Mouse (Mus musculus): ENCODE measurements around the gene Aff3. TPM values are rescaled to one million over a fixed set of nuclear protein-coding genes. Genes with fewer than 3 reads are reported as not detected.

The Aff3 gene
- polyA plus RNA-seq, 1 experiment, result 1.3 TPM

DNA sequence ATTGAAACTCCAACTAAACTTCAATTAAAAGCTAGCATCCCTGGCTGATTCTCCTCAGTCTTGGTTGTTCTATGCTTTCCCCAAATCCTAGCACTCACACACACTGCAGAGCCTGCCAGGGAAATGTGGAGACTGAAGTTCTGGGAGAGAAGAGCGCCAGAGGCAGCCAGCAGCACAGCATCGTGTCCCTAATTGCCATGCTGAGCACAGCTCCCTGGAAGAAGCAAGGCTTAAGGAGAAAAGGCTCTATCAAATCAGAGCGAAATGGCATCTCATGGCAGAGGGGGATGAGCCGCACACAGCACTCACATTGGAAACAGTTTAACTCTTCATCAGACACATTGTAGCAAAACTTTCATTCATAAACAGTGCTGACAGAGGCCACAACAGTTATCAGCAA is 254.3 kb downstream of the Aff3 start:
- H3K4me3 ChIP-seq (ENCODE audit: insufficient read depth, low read depth, low read length), result no peak overlapping the region
- H3K27ac ChIP-seq (replicated peaks; ENCODE audit: low read depth, low read length), result no peak overlapping the region
- no peaks in the 10 kb centered on the region; the same call in 1 of the 2 replicates for H3K4me1 ChIP-seq (ENCODE audit: control insufficient read depth, insufficient read depth, insufficient read length, low read length)

DNA sequence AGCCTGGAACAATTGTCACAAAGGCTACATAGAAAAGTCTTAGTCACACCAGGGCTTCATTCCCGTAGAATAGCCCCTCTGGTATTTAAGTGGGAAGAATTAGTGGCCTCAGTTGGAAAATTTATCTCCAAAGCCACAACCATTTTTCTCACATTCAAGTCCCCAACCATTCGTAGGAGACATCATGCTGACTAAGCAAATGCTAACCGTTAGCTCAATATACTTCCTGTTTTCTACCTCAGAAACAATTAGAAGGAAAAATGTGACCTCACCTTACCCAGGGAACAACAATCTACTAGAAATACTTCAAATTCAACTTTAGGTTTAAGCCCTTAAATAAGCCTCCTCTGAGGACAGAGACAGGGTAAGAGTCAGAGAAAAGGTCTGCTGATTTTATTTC is 256.5 kb downstream of the Aff3 start:
- Histone ChIP-seq H3K27ac (replicated peaks; ENCODE audit: low read depth, low read length) (no peak overlapping the region), H3K4me1 (ENCODE audit: control insufficient read depth, insufficient read depth, insufficient read length, low read length) (no peaks in the 10 kb centered on the region; the same call in 1 of the 2 replicates), H3K4me3 (ENCODE audit: insufficient read depth, low read depth, low read length) (no peak overlapping the region)

DNA sequence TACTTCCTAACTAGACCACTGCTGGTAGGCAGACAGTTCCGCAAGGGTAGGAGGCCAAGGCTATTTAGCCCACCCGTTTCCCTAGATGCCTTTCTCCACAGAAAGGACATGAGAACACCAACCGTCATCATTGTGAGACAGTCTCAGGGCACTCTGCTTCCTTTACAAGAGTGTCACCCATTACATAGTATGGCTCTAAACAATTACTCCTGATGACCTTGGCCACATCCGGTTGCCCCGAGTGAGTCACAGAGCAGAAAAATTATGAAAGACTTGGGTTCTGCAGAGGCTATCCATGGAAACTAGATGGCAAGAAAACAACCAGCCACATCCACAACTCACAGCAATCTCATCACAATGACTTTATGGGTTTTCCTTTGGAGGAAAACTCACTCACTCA is 261.0 kb downstream of the Aff3 start:
- no peak overlapping the region for H3K4me3 ChIP-seq (ENCODE audit: insufficient read depth, low read depth, low read length)
- no peak overlapping the region for H3K27ac ChIP-seq (replicated peaks; ENCODE audit: low read depth, low read length)
- H3K4me1 ChIP-seq (ENCODE audit: control insufficient read depth, insufficient read depth, insufficient read length, low read length), result peaks cover 3% of the 10 kb centered on the region; the same call in 1 of the 2 replicates

GRCm38 (mm10) chr1:38401856-38402255 is 262.9 kb downstream of the Aff3 start:
- H3K27ac ChIP-seq (replicated peaks; ENCODE audit: low read depth, low read length), result no peak overlapping the region
- no peak overlapping the region for H3K4me3 ChIP-seq (ENCODE audit: insufficient read depth, low read depth, low read length)
- H3K4me1 ChIP-seq (ENCODE audit: control insufficient read depth, insufficient read depth, insufficient read length, low read length), result peaks cover 3% of the 10 kb centered on the region; the same call in 1 of the 2 replicates

DNA sequence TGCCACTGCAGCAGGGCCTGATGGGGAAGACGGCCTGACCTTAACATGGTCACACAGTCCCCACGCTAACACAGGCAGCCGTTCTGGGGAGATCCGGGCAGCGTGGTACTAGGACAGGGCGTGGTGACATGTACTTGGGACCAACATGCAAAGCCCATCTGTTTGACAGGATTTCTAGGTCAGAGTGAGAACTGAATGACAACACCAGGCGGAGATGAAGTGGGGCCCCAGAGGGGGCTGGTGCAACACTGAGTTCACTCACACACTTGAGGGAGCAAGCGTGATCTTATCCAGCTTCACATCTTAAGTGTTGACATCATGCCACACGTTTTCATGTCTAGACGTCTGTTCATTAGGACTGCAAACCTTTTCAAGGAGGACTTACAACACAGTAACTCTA is 265.5 kb downstream of the Aff3 start:
- peaks cover 5% of the 10 kb centered on the region; the same call in 1 of the 2 replicates for H3K4me1 ChIP-seq (ENCODE audit: control insufficient read depth, insufficient read depth, insufficient read length, low read length)
- H3K4me3 ChIP-seq (ENCODE audit: insufficient read depth, low read depth, low read length), result no peak overlapping the region
- 0 out of 2 replicates have a peak overlapping the region, but pooled peaks have one; percentile 5 for H3K27ac ChIP-seq (replicated peaks; ENCODE audit: low read depth, low read length)

DNA sequence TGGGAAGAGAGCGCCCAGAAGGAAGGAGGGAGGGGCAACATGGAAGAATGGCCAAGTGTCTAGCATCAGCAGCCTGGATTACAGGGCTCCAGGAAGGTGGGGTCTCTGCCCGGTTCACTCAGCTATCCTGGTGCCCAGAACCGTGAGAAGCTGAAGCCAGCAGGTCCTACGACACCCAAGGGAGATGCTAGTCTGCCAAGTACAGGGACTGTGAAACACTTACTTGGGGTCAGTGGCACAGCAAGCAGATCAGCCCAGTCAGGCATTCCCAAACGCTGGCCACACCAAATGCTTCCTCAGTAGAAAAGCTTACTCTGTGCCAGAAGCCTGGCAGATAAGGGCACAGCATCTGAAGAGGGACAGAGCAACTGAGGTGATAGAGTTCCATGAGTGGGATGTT is 266.2 kb downstream of the Aff3 start:
- Histone ChIP-seq H3K27ac (replicated peaks; ENCODE audit: low read depth, low read length) (peak overlapping the region; percentile 82), H3K4me1 (ENCODE audit: control insufficient read depth, insufficient read depth, insufficient read length, low read length) (peaks cover 5% of the 10 kb centered on the region; the same call in 1 of the 2 replicates), H3K4me3 (ENCODE audit: insufficient read depth, low read depth, low read length) (no peak overlapping the region)

DNA sequence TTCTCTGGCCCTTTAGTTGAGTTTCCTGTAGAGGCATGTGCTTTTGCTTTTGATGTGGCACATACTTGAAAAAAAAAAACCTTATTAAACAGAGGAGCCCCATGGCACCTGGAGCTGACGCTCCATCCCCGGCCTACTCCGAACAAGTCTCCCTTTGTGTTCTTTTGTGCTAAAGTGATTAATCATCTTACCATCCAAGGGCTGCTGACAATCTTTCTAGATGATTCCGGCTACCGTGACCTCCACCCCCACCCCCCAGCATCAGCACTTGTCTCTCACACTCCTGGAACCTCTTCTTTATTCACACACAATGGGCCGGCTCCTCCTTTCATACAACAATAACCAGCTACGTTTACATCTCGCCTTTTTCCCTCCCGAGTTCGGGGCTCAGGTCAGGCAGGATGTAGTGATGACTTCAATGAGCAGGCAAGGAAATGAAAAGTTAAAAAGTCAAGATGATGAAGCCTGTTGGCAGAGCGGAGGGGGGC is 269.5 kb downstream of the Aff3 start:
- Histone ChIP-seq H3K4me1 (ENCODE audit: control insufficient read depth, insufficient read depth, insufficient read length, low read length) (peaks cover 5% of the 10 kb centered on the region; the same call in 1 of the 2 replicates), H3K4me3 (ENCODE audit: insufficient read depth, low read depth, low read length) (no peak overlapping the region), H3K27ac (replicated peaks; ENCODE audit: low read depth, low read length) (no peak overlapping the region)

GRCm38 (mm10) chr1:38394493-38394892 is 270.3 kb downstream of the Aff3 start:
- H3K4me3 ChIP-seq (ENCODE audit: insufficient read depth, low read depth, low read length), result no peak overlapping the region
- H3K4me1 ChIP-seq (ENCODE audit: control insufficient read depth, insufficient read depth, insufficient read length, low read length), result peaks cover 5% of the 10 kb centered on the region; the same call in 1 of the 2 replicates

DNA sequence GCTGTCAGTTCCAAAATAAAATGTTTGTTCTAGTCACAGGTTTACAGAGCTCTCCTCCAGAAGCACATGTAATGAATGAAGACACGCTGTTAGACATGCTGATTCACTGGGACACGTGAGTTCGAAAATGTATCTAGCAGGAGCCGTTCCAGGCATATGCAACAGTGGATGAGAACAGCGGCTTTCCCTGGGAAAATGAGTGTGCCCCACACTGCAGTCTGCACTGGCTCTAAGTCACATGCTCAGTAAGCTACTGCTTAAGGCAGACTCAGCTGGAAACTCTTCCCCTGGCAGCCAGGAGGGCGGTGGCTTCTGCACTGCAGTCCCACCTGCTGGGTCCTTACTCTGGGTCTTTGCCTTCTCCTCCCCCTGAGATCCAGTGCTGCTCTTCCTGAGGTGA is 271.2 kb downstream of the Aff3 start:
- H3K4me3 ChIP-seq (ENCODE audit: insufficient read depth, low read depth, low read length), result no peak overlapping the region
- H3K4me1 ChIP-seq (ENCODE audit: control insufficient read depth, insufficient read depth, insufficient read length, low read length), result peaks cover 2% of the 10 kb centered on the region; the same call in 1 of the 2 replicates
- H3K27ac ChIP-seq (replicated peaks; ENCODE audit: low read depth, low read length), result no peak overlapping the region

More at GRCm38 (mm10) chr1:38394493-38394892, 270.3 kb downstream of the Aff3 start:
- H3K27ac ChIP-seq (replicated peaks; ENCODE audit: low read depth, low read length), result no peak overlapping the region

DNA sequence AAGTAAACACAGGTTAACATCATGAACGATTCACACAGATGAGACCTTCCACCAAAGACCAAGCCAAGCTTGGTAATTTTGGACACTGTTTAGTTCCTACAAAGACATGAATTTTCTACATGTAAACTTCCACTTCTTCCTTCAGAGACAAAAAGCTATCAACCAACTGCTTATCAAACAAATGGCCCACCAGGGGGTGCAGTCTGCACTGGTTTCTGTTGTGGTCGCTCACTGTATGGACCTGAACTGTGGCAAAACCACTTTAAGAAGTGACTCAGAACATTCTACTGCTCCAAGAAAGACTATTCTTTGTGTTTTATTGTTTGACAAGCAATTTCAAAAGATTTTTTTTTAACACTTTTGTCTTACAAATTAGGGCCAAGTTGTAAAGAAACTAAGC is 271.8 kb downstream of the Aff3 start:
- H3K4me3 ChIP-seq (ENCODE audit: insufficient read depth, low read depth, low read length), result no peak overlapping the region
- peaks cover 2% of the 10 kb centered on the region; the same call in 1 of the 2 replicates for H3K4me1 ChIP-seq (ENCODE audit: control insufficient read depth, insufficient read depth, insufficient read length, low read length)
- no peak overlapping the region for H3K27ac ChIP-seq (replicated peaks; ENCODE audit: low read depth, low read length)

DNA sequence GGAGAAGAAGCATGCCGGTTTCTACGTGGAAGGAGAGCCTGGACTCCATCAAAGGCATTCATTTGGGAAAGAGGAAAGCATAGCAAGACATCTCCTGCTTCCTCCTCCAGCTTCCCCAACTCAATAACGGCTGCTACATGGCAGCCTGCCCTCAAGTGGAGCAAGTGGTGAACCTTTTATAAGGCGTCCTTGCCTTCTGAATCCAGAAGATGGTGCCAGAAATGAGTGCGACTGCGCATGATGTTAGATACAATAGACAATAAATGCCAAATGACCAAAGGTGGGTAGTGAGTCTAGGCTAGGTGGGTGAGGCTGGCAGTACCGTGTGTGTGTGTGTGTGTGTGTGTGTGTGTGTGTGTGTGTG is 273.9 kb downstream of the Aff3 start:
- H3K4me1 ChIP-seq (ENCODE audit: control insufficient read depth, insufficient read depth, insufficient read length, low read length), result peaks cover 2% of the 10 kb centered on the region; the same call in 1 of the 2 replicates
- H3K27ac ChIP-seq (replicated peaks; ENCODE audit: low read depth, low read length), result no peak overlapping the region
- H3K4me3 ChIP-seq (ENCODE audit: insufficient read depth, low read depth, low read length), result no peak overlapping the region

DNA sequence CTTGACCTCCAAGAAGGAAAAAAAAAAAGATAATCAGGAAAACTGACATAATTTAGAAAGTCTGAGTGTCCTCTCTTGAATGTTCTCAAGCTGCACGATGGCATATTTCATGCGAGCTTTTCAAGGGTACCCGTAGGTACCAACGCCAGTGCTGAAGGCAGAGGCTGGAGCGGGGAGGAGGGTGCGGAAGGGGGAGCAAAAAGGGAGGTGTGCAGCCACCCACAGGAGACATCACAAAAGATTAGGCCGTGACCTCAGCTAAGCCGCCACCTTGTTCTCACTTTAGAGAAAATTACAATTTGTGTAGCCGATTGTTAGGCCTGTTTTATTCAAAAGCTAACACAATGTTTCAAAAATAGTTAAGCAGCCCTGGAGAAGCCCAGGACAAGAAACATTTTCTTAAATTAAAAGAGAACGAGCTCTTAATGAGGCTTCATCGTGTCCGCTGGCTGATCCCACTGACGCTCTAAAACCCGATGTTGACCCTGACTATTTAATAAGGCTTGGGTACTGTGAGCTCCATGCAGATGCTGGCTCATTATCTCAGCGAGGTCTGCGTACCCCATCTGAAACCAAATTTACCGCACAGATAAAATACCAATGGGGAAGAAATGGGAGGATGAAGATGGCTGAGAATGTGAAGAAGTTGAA is 274.4 kb downstream of the Aff3 start:
- H3K4me3 ChIP-seq (ENCODE audit: insufficient read depth, low read depth, low read length), result no peak overlapping the region
- peaks cover 2% of the 10 kb centered on the region; the same call in 1 of the 2 replicates for H3K4me1 ChIP-seq (ENCODE audit: control insufficient read depth, insufficient read depth, insufficient read length, low read length)
- H3K27ac ChIP-seq (replicated peaks; ENCODE audit: low read depth, low read length), result no peak overlapping the region

GRCm38 (mm10) chr1:38389576-38389975 is 275.2 kb downstream of the Aff3 start:
- Histone ChIP-seq H3K27ac (replicated peaks; ENCODE audit: low read depth, low read length) (no peak overlapping the region), H3K4me1 (ENCODE audit: control insufficient read depth, insufficient read depth, insufficient read length, low read length) (peaks cover 2% of the 10 kb centered on the region; the same call in 1 of the 2 replicates), H3K4me3 (ENCODE audit: insufficient read depth, low read depth, low read length) (no peak overlapping the region)

DNA sequence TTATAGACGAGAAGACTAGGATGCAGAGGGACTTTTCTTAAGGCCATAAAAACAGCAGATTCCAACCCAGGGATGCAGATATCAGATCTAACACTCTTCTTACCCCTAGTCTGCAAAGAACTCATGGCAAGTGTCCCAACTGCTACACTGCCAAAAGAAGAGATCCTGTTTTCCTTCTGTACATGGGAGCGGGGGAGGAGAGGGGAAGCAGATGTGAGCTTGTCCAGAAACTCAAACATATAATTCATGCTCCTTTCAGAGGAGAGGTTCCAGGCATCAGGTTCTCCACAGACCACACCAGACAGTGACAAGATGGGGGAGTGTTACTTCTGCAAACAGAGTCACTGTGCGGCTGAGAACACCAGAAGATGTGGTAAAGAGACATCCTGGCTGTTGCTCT is 276.3 kb downstream of the Aff3 start:
- H3K4me3 ChIP-seq (ENCODE audit: insufficient read depth, low read depth, low read length), result no peak overlapping the region
- no peaks in the 10 kb centered on the region for H3K4me1 ChIP-seq (ENCODE audit: control insufficient read depth, insufficient read depth, insufficient read length, low read length)
- no peak overlapping the region for H3K27ac ChIP-seq (replicated peaks; ENCODE audit: low read depth, low read length)

- H3K4me1 ChIP-seq (ENCODE audit: control insufficient read depth, insufficient read depth, insufficient read length, low read length), result no peaks in the 10 kb centered on the region
- H3K4me3 ChIP-seq (ENCODE audit: insufficient read depth, low read depth, low read length), result no peak overlapping the region
Measured at GRCm38 (mm10) chr1:38387438-38387837, 277.3 kb downstream of the Aff3 start.

GRCm38 (mm10) chr1:38384457-38385121 is 280.2 kb downstream of the Aff3 start:
- Histone ChIP-seq H3K4me3 (ENCODE audit: insufficient read depth, low read depth, low read length) (no peak overlapping the region), H3K4me1 (ENCODE audit: control insufficient read depth, insufficient read depth, insufficient read length, low read length) (no peaks in the 10 kb centered on the region), H3K27ac (replicated peaks; ENCODE audit: low read depth, low read length) (no peak overlapping the region)

More at GRCm38 (mm10) chr1:38387438-38387837, 277.3 kb downstream of the Aff3 start:
- H3K27ac ChIP-seq (replicated peaks; ENCODE audit: low read depth, low read length), result no peak overlapping the region

All from brown adipose tissue, adult 24 weeks (tissue).